8 mouse cellular contexts compared by ENCODE assay signal in the genomic region with DNA sequence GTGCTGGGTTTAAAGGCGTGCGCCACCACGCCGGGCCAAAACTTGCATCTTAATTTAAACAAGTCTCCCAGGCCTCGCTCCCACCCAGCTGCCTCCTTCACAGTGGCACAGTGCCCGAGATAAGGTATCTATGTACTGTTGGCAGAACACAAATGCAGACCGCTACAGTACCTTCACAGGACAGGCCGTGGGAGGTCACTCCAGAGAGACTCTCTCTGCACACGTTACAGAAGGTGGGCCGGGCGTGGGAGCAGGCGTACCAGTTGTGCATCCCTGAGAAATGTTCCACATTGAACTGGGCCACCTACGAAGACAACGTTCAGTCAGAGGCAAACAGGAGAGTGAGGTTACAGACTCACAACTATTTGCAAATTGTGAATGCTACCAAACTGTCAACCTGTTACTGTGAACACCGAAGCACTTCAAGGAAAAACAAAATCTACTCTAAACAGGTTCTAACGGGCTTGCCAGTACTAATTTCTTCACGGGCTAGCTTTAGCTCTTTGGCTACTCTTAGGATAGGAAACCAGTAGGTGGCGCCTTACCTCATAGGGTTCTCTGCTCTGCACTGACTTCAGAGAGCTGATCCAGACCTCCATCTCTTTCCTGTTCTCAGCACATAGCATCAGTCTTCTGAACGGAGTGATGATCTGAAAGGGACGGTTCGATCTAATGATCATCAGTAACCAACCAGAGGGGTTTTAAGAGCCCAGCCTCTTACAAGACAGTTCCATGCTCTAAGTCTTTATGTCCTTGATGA.
DNase-seq lines count a peak whose midpoint lies in the region; ATAC-seq and TF ChIP-seq lines count a peak whose summit lies in the region.

No protein-coding gene starts in this region.

- ATAC-seq in hindbrain, embryonic 11.5 days (ENCODE audit: low FRiP score) = no peak
- no peak for ATAC-seq in hindbrain, embryonic 13.5 days (ENCODE audit: low FRiP score)
- ATAC-seq in activated CD4-positive, CD25-positive, alpha-beta regulatory T cell, adult 4 months = no peak

- H3K36me3 ChIP-seq in hindbrain, embryonic 11.5 days (ENCODE audit: control insufficient read depth, insufficient read depth, low read length) = no peaks in the 10 kb centered on the region
- peaks cover 10% of the 10 kb centered on the region; the same call in 1 of the 2 replicates for H3K36me3 ChIP-seq in hindbrain, embryonic 13.5 days

- WGBS in hindbrain, embryonic 11.5 days = 87% methylated on average over 21 of the region's 21 CpGs
- whole genome bisulfite sequencing in hindbrain, embryonic 13.5 days = 86% methylated on average over 21 of the region's 21 CpGs
- 80% methylated on average over 21 of the region's 21 CpGs for WGBS in lung, adult 2 months

- no peak for TF ChIP-seq POLR2A in lung, adult 2 months (IDR thresholded peaks at IDR 0.05; ENCODE audit: borderline replicate concordance, extremely low read depth, low read depth, low read length)

- no peaks in the 10 kb centered on the region for H3K9me3 ChIP-seq in hindbrain, embryonic 11.5 days (ENCODE audit: control insufficient read depth, low read length)
- no peaks in the 10 kb centered on the region for H3K9me3 ChIP-seq in hindbrain, embryonic 13.5 days

- H3K4me1 ChIP-seq in hindbrain, embryonic 11.5 days (replicated peaks; ENCODE audit: control insufficient read depth, insufficient read depth, low read length) = no peaks in the 10 kb centered on the region
- peaks cover under 1% of the 10 kb centered on the region for H3K4me1 ChIP-seq in hindbrain, embryonic 13.5 days (replicated peaks)
- no peaks in the 10 kb centered on the region for H3K4me1 ChIP-seq in lung, adult 2 months (ENCODE audit: control insufficient read depth, insufficient read depth, low read length)

- no peak overlapping the region for H3K27ac ChIP-seq in hindbrain, embryonic 11.5 days (ENCODE audit: low read depth, low read length)
- H3K27ac ChIP-seq in hindbrain, embryonic 13.5 days = no peak overlapping the region

- TF ChIP-seq CTCF in lung, adult 2 months (IDR thresholded peaks at IDR 0.05; ENCODE audit: insufficient read depth, low read length) = peak; percentile 15; the same call in 1 of the 2 replicates

- H3K27me3 ChIP-seq in hindbrain, embryonic 11.5 days (ENCODE audit: control insufficient read depth, insufficient read depth, low read length) = no peaks in the 10 kb centered on the region
- no peaks in the 10 kb centered on the region for H3K27me3 ChIP-seq in hindbrain, embryonic 13.5 days

- H3K9ac ChIP-seq in hindbrain, embryonic 11.5 days (ENCODE audit: low read depth, low read length) = no peak overlapping the region
- H3K9ac ChIP-seq in hindbrain, embryonic 13.5 days = no peak overlapping the region

- H3K4me2 ChIP-seq in hindbrain, embryonic 11.5 days (replicated peaks; ENCODE audit: low read depth, low read length) = no peak overlapping the region
- no peak overlapping the region for H3K4me2 ChIP-seq in hindbrain, embryonic 13.5 days

- DNase-seq in hindbrain, embryonic 11.5 days (ENCODE audit: low spot score) = peak; percentile 36
- DNase-seq in 3T3-L1 (ENCODE audit: low read depth, low spot score) (peak; percentile 64), MN1 (ENCODE audit: low spot score) (peak; percentile 31)
- DNase-seq in cerebellum, postnatal 14 days = peak; percentile 21 to 25
- peak; percentile 22 for DNase-seq in lung, adult 2 months
- no peak for DNase-seq in ovary, adult 18-20 months (ENCODE audit: low spot score)

- H3K4me3 ChIP-seq in hindbrain, embryonic 11.5 days (ENCODE audit: low read depth, low read length) = no peak overlapping the region
- no peak overlapping the region for H3K4me3 ChIP-seq in hindbrain, embryonic 13.5 days
- H3K4me3 ChIP-seq in lung, adult 2 months (replicated peaks; ENCODE audit: extremely low read depth, low read depth, low read length) = no peak overlapping the region
